Mouse (Mus musculus): Measurements from ENCODE around the gene Mybpc3. TPM values are rescaled to one million over a fixed set of nuclear protein-coding genes. Genes with fewer than 3 reads are reported as not detected.

Mybpc3 gene
- total RNA-seq, 2 experiments from 2014 or later: 0.06 TPM; not detected in 1

- no peak for DNase-seq
- Histone ChIP-seq H3K4me3 (no peak overlapping the region), H3K27ac (no peak overlapping the region)
- TF ChIP-seq CTCF (IDR thresholded peaks at IDR 0.05): no peak
- intact Hi-C loops (cut with DNase I): loop anchor here (2.0 to 5.0 kb wide), 3 partner anchors 120 to 360 kb away; partner anchors contain the start of gene Ddb2
Observed at GRCm38 (mm10) chr2:91116842-91117241, 1.1 kb upstream of the Mybpc3 start.

GRCm38 (mm10) chr2:91118647-91119046 is 703 bp downstream of the Mybpc3 start:
- no peak for TF ChIP-seq CTCF (IDR thresholded peaks at IDR 0.05)
- DNase-seq: no peak
- intact Hi-C loops (cut with DNase I): loop anchor here (5.0 kb wide), 2 partner anchors 119 to 359 kb away; partner anchors contain the start of gene Ddb2
- no peak overlapping the region for H3K4me3 ChIP-seq
- no peak overlapping the region for H3K27ac ChIP-seq

GRCm38 (mm10) chr2:91119061-91119460 is 1.1 kb downstream of the Mybpc3 start:
- Histone ChIP-seq H3K27ac (no peak overlapping the region), H3K4me3 (no peak overlapping the region)
- no peak for TF ChIP-seq CTCF (IDR thresholded peaks at IDR 0.05)
- DNase-seq: no peak
- intact Hi-C loops (cut with DNase I): loop anchor here (5.0 kb wide), 2 partner anchors 118 to 358 kb away; partner anchors contain the start of gene Ddb2

GRCm38 (mm10) chr2:91119551-91119950 is 1.6 kb downstream of the Mybpc3 start:
- Histone ChIP-seq H3K4me3 (no peak overlapping the region), H3K27ac (no peak overlapping the region)
- TF ChIP-seq CTCF (IDR thresholded peaks at IDR 0.05): no peak
- no peak for DNase-seq
- intact Hi-C loops (cut with DNase I): loop anchor here (5.0 kb wide), 2 partner anchors 118 to 358 kb away; partner anchors contain the start of gene Ddb2

- intact Hi-C loops (cut with DNase I): no loop called here
- Histone ChIP-seq H3K27ac (no peak overlapping the region), H3K4me3 (no peak overlapping the region)
- TF ChIP-seq CTCF (IDR thresholded peaks at IDR 0.05): no peak
- no peak for DNase-seq
Observed at GRCm38 (mm10) chr2:91120261-91120671, 2.3 kb downstream of the Mybpc3 start.

GRCm38 (mm10) chr2:91121011-91121410 is 3.1 kb downstream of the Mybpc3 start:
- no peak for TF ChIP-seq CTCF (IDR thresholded peaks at IDR 0.05)
- Histone ChIP-seq H3K27ac (no peak overlapping the region), H3K4me3 (no peak overlapping the region)
- intact Hi-C loops (cut with DNase I): no loop called here
- DNase-seq: no peak

GRCm38 (mm10) chr2:91121497-91121896 is 3.6 kb downstream of the Mybpc3 start:
- Histone ChIP-seq H3K27ac (no peak overlapping the region), H3K4me3 (no peak overlapping the region)
- TF ChIP-seq CTCF (IDR thresholded peaks at IDR 0.05): no peak
- DNase-seq: no peak
- intact Hi-C loops (cut with DNase I): no loop called here

- Histone ChIP-seq H3K27ac (no peak overlapping the region), H3K4me3 (no peak overlapping the region)
- intact Hi-C loops (cut with DNase I): no loop called here
- no peak for DNase-seq
- no peak for TF ChIP-seq CTCF (IDR thresholded peaks at IDR 0.05)
Observed at GRCm38 (mm10) chr2:91123521-91123920, 5.6 kb downstream of the Mybpc3 start.

GRCm38 (mm10) chr2:91125101-91125500 is 7.2 kb downstream of the Mybpc3 start:
- no peak for DNase-seq
- Histone ChIP-seq H3K4me3 (no peak overlapping the region), H3K27ac (no peak overlapping the region)
- TF ChIP-seq CTCF (IDR thresholded peaks at IDR 0.05): no peak
- intact Hi-C loops (cut with DNase I): no loop called here

- H3K4me3 ChIP-seq: no peak overlapping the region
- intact Hi-C loops (cut with DNase I): no loop called here
- no peak overlapping the region for H3K27ac ChIP-seq
- no peak for TF ChIP-seq CTCF (IDR thresholded peaks at IDR 0.05)
- DNase-seq: no peak
Observed at GRCm38 (mm10) chr2:91128761-91129160, 10.8 kb downstream of the Mybpc3 start.

GRCm38 (mm10) chr2:91130126-91130525 is 12.2 kb downstream of the Mybpc3 start:
- no peak overlapping the region for H3K4me3 ChIP-seq
- no peak overlapping the region for H3K27ac ChIP-seq
- TF ChIP-seq CTCF (IDR thresholded peaks at IDR 0.05): no peak
- peak; percentile 67 for DNase-seq
- intact Hi-C loops (cut with DNase I): no loop called here

GRCm38 (mm10) chr2:91131251-91131650 is 13.3 kb downstream of the Mybpc3 start:
- H3K4me3 ChIP-seq: no peak overlapping the region
- H3K27ac ChIP-seq: no peak overlapping the region
- no peak for DNase-seq
- intact Hi-C loops (cut with DNase I): no loop called here
- TF ChIP-seq CTCF (IDR thresholded peaks at IDR 0.05): no peak

GRCm38 (mm10) chr2:91132035-91132434 is 14.1 kb downstream of the Mybpc3 start:
- H3K4me3 ChIP-seq: no peak overlapping the region
- intact Hi-C loops (cut with DNase I): no loop called here
- H3K27ac ChIP-seq: no peak overlapping the region
- no peak for TF ChIP-seq CTCF (IDR thresholded peaks at IDR 0.05)
- no peak for DNase-seq

All from gastrocnemius, adult 2 months (tissue).